Mouse (Mus musculus): Measurements from ENCODE around the gene Smyd3.

GRCm38 (mm10) chr1:179064601-179065293 lies 453.1 kb downstream of the Smyd3 start:
- no peak for TF ChIP-seq POLR2A (IDR thresholded peaks at IDR 0.05; ENCODE audit: extremely low read depth, insufficient read depth, low read length)
- no peak for TF ChIP-seq CTCF (IDR thresholded peaks at IDR 0.05; ENCODE audit: extremely low read depth, insufficient read depth, low read length)
